Mouse (Mus musculus): ENCODE results near the gene Cracr2b.

Gene Cracr2b

DNA sequence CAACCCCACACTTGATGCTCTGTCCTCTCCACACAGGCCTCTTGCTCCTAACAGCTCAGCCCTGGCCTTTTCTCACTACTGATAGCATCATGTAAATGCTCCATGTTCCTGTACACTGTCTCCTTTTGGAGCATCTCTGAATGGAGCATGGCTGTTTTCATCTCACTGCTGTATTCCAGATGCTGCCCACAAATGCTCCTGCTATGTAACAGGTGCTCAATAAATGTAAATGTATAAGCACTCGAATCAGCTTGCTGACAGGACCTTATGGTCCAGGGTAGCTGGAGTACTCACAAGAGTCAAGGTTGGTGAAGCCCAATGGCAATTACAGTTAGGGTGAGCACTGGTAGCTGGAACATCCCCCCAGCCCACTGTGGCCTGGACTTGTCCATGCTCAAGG lies 10.3 kb downstream of the Cracr2b start:
- DNase-seq = no peak

DNA sequence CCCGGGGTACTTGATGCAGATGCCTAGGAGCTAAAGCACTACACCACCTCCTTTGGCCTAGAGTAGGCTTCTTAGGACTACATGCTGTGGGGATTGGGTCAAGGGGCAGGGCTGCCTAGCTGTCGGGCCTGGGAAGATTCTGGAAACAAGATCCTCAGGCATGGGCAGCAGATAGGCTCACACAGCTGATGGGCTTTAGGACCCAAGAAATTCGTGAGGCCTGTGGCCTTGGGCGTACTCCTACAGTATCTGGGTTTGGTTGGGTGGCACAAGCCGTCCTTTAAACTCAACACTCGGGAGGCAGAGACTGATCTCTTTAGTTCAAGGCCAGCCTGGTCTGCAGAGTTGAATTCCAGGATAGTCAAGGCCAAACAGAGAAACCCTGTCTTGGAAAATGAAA lies 11.3 kb downstream of the Cracr2b start:
- DNase-seq = no peak

GRCm38 (mm10) chr7:141472763-141473162 lies 11.9 kb downstream of the Cracr2b start:
- DNase-seq = no peak

DNA sequence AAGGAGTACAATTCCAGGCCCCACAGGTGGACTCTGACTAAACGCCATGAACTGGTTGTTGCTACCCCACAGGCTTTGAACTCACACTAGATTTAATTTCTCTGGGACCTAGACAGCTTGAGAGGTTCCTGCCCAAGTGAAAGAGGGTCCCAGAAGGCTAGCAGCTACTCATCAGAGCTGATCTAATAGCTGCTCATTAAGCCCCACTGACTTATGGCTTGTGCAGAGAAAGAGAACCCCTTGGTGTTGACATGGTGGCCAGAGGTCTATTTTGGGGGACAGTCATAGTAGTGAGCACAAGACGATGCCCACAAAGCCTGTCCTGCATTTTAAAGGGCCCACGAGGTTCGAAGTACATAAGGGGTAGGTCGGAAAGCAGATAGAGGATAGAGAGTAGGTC lies 13.3 kb downstream of the Cracr2b start:
- DNase-seq = no peak

DNA sequence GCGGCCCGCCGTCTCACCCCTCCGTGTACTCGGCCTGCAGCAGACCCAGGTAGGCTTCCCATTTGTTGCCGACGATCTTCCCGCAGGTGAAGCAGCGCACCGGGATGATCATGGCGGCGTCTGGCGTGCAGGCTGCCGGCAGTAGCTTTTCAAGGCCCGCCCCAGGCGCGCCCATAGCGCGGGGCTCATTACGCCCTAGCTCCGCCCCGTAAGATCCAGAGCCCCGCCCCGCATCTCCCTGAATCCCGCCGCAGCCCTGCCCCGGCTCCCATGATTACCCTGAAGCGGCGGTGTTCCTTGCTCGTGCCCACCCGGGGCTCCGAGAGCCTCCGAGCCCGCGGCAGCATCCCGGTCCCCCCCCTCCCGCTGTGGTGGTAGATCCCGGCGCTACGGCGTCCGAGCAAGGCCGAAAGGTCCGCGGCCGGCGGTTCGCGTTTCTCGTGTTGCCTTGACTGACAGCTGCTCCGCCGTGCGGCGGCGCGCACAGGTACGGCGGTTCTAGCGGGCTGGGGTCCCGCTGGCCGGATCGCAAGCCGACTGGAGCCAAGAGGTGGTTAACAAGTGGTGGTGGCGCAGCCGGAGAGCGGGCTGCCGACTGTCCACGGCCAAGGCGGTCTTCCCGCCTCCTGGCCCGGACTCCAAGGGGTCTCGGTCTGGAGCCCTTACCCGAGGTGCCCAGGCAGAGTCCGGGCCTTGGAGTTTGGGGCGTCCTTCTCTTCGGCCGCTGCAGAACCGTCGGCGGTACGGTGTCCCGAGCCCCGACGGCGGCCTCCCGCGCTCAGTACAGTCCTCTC lies 14.3 kb downstream of the Cracr2b start, which contains the start of the genes Polr2l and Tspan4:
TSS of gene Polr2l (minus strand) at position 122 of the 794 bp plus-strand sequence.
TSS of gene Tspan4 (plus strand) at position 230 of the 794 bp plus-strand sequence.
- peak; percentile 89 for DNase-seq

- DNase-seq = no peak
Observed at GRCm38 (mm10) chr7:141475805-141476158, 14.9 kb downstream of the Cracr2b start.

DNA sequence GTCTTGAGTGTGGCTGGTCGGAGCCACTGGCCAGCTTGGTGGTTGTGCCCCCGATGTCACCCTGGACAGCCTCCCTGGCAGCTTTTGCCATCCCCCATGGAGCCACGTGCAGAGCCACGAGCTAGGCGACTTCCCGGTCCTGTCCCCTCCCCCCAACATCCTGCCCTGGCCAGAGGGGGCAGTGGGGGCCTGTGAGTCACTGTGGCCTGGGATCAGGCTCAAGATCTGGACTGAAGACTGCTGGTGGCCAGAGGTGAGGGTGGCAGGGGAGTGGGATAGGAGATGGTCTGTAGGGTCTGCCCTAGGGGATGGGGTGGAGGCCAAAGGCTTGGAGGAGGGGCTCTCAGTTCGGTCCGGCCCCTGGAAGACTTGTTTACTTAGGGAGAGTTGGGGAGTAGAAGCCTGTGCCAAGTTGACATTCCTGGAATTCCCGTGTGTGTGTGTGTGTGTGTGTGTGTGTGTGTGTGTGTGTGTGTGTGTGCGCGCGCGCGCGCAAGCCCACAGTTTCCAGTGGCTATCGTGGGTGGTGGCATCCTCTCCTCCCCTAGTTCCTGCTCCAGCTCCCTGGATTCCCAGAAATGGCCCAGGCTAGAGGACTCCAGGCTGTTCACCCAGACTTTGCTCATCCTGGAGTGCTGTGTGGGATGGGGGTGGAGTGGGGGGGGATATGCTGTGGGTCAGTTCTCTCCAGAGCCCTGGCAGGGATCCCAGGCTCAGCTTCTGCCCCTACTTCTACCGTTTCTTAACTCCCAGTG lies 15.5 kb downstream of the Cracr2b start:
- no peak for DNase-seq

GRCm38 (mm10) chr7:141476981-141477370 lies 16.1 kb downstream of the Cracr2b start:
- no peak for DNase-seq

DNA sequence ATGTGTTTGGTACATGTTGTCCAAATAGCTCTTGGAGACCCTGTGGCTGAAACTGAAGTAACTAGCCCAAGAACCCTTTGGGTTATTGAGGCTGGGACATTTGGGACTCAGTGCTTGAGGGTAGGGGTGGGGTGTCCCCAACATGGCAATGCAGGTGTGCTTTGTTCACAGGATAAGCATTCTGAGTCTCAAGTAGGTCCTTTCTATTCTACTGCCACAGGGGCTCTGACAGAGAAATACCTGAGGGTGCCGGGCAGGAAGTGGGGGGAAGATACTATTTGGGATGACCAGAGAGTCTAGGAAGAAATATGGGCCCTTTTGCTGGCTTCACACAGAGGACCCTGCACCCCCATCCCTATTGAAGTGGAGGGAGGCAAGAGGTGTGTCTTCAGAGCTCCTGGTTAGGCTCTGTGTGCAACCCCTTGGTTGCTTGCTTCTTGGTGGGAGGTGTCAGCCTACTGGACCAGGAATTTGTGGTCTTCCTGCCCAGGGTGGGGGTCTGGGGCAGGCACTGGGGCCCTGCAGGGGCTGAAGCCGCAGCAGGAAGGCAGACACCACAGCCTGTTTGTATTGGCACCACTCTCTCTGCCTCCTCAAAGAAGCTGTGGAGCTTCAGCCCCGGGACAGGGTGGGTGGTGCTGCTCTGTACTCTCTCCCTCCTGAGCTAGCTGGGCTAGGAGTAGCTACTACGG lies 16.8 kb downstream of the Cracr2b start:
- DNase-seq = no peak

GRCm38 (mm10) chr7:141478270-141478748 lies 17.4 kb downstream of the Cracr2b start:
- no peak for DNase-seq

GRCm38 (mm10) chr7:141480842-141481497 lies 20.1 kb downstream of the Cracr2b start:
- peak; percentile 87 for DNase-seq

- DNase-seq = peak; percentile 76
Observed at GRCm38 (mm10) chr7:141481498-141482401, 20.9 kb downstream of the Cracr2b start.

DNA sequence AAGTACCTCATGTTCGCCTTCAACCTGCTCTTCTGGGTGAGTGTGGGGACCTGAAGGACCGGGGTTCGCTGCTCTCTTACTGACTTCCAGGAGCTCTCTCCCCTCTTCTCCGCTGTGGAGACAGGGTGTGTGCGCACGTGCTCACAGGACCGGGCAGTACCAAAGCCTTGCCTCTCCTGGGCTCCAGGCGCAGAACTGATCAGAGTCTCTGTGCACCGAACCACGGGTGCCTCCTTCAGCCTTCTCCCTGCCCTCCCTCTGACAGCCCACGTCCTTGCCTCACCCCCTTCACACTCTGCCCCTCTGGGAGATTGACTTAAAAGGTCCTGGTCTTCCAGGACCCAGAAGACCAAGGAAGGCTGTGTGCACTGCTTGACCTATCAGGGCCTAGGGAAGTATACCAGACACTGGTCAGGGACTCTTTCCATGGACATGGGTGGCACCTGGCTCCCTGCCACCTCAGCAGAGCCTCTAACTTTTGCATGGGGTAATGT lies 21.7 kb downstream of the Cracr2b start:
- no peak for DNase-seq

DNA sequence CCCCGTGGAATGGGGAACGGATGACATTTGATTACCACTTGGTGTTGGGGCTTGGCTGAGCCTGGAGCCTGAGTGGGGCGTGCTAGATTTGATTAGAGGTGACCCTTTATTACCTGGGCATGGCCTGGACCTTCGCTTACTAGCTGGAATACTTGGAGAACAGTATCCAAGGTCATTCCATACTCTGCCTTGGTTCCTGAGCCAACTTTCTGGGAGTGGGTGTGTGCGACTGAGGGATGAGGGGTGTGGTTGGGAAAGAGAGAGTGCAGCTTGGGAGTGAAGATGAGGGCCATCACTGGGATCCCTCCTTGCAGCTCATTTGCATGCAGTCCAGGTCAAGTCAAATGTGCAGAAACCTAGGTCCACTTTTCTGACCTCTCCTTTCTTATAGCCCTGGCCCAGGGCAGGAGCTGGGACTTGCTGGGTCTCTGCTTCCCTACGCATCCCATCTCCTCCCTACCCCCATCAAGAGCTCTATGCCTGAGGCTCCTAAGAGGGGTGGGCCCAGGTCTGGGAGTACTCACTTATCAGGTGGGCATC lies 22.3 kb downstream of the Cracr2b start:
- DNase-seq = no peak

GRCm38 (mm10) chr7:141484186-141485120 lies 23.6 kb downstream of the Cracr2b start:
- DNase-seq = no peak

DNA sequence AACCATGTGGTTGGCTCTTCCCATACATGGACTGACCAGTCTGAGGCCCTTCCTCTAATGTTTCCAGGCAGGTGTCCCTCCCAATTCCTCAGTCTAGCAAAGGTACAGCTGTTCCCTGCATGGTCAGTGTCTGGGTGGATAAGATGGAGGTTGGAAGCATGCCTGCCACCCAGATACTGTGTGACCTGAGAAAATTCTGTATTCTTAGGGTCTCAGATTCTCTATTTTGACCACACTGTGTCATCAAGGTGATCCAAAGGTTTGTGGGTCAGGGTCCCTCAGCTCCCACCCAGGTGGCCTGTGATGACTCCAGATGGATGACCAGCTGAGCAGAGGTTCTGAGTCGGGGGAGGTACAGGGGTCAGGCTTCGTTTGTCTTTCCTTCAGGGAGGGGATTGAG lies 24.3 kb downstream of the Cracr2b start:
- DNase-seq = peak; percentile 63

- peak; percentile 96 for DNase-seq
Observed at GRCm38 (mm10) chr7:141485606-141486005, 24.7 kb downstream of the Cracr2b start.

- no peak for DNase-seq
Observed at GRCm38 (mm10) chr7:141486239-141486638, 25.3 kb downstream of the Cracr2b start.

DNA sequence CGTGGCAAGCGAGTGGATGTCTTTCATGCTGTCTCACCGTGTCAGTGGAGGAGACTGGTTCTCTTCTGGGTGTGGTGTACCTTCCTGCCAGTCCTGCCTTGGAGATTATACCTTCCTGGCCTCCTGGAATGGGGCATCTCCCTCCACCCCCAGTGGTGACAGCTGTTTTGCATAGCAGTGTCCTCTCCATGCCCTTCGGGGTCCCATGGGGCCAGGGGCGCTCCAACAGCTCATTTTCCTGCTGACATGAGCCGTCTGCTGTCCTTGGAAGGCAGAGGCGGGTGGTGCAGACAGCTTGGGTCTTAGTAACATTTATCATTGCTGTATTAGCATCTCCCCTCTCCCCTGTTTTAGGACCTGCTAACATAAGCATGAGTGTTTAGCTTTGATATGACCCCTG lies 26.2 kb downstream of the Cracr2b start:
- no peak for DNase-seq

DNA sequence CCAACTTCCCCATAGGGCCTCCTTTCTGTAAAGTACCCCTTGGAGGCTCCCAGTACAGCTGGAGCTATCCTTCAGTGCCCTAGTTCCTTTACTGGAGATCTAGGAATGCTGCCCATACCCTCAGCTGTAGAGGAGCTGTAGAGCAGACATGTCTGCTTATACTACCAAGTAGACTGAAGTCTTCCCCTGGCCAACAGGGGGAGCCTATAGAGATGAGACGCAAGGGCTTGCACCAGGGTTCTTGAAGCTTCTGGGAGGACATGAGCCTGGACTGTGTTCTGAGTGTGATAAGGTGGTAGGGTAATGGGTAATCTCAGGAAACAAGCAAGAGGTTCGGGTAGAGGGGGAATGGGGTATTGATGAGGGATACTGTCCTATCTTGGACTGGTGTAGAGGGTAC lies 30.3 kb downstream of the Cracr2b start:
- peak; percentile 21 for DNase-seq

Measured in cerebellum, adult 8-10 months (tissue).